Mouse (Mus musculus): ENCODE measurements around the gene Ctu2. TPM values are rescaled to one million over a fixed set of nuclear protein-coding genes. Genes with fewer than 3 reads are reported as not detected.

The Ctu2 gene
- polyA plus RNA-seq, 1 experiment from 2014 or later = 75.7 TPM

- H3K9me3 ChIP-seq (ENCODE audit: control insufficient read depth, low read length) = no peaks in the 10 kb centered on the region
- H3K4me3 ChIP-seq (ENCODE audit: low read depth, low read length) = no peak overlapping the region
- H3K4me1 ChIP-seq (replicated peaks; ENCODE audit: control insufficient read depth, insufficient read depth, low read length) = peaks cover 7% of the 10 kb centered on the region
- H3K9ac ChIP-seq (ENCODE audit: low read length) = no peak overlapping the region
- ATAC-seq (replicated peaks; ENCODE audit: low FRiP score) = no peak
- no peak overlapping the region for H3K27ac ChIP-seq (ENCODE audit: low read depth, low read length)
- no peak for DNase-seq (ENCODE audit: low spot score)
- H3K27me3 ChIP-seq (ENCODE audit: control insufficient read depth, insufficient read depth, low read length) = peaks cover 20% of the 10 kb centered on the region
- H3K4me2 ChIP-seq (ENCODE audit: low read depth, low read length, severe bottlenecking) = no peak overlapping the region
- 75% methylated on average over 7 of the region's 7 CpGs for WGBS
- no peaks in the 10 kb centered on the region for H3K36me3 ChIP-seq (ENCODE audit: control insufficient read depth, insufficient read depth, low read length)
Measured at GRCm38 (mm10) chr8:122464985-122465384, 11.0 kb upstream of the Ctu2 start.

GRCm38 (mm10) chr8:122467816-122468215 lies 8.1 kb upstream of the Ctu2 start:
- Histone ChIP-seq H3K9ac (ENCODE audit: low read length) (no peak overlapping the region), H3K4me2 (ENCODE audit: low read depth, low read length, severe bottlenecking) (no peak overlapping the region), H3K4me3 (ENCODE audit: low read depth, low read length) (no peak overlapping the region), H3K4me1 (replicated peaks; ENCODE audit: control insufficient read depth, insufficient read depth, low read length) (no peaks in the 10 kb centered on the region), H3K27ac (ENCODE audit: low read depth, low read length) (no peak overlapping the region), H3K36me3 (ENCODE audit: control insufficient read depth, insufficient read depth, low read length) (no peaks in the 10 kb centered on the region), H3K9me3 (ENCODE audit: control insufficient read depth, low read length) (no peaks in the 10 kb centered on the region), H3K27me3 (ENCODE audit: control insufficient read depth, insufficient read depth, low read length) (no peaks in the 10 kb centered on the region)
- WGBS = 90% methylated on average over 13 of the region's 13 CpGs
- no peak for ATAC-seq (replicated peaks; ENCODE audit: low FRiP score)
- DNase-seq (ENCODE audit: low spot score) = no peak

- H3K4me1 ChIP-seq (replicated peaks; ENCODE audit: control insufficient read depth, insufficient read depth, low read length) = no peaks in the 10 kb centered on the region
- H3K9ac ChIP-seq (ENCODE audit: low read length) = no peak overlapping the region
- 80% methylated on average over 6 of the region's 6 CpGs for WGBS
- no peak for DNase-seq (ENCODE audit: low spot score)
- H3K27ac ChIP-seq (ENCODE audit: low read depth, low read length) = no peak overlapping the region
- no peaks in the 10 kb centered on the region for H3K27me3 ChIP-seq (ENCODE audit: control insufficient read depth, insufficient read depth, low read length)
- H3K4me3 ChIP-seq (ENCODE audit: low read depth, low read length) = no peak overlapping the region
- no peaks in the 10 kb centered on the region for H3K9me3 ChIP-seq (ENCODE audit: control insufficient read depth, low read length)
- ATAC-seq (replicated peaks; ENCODE audit: low FRiP score) = no peak
- H3K4me2 ChIP-seq (ENCODE audit: low read depth, low read length, severe bottlenecking) = no peak overlapping the region
- H3K36me3 ChIP-seq (ENCODE audit: control insufficient read depth, insufficient read depth, low read length) = no peaks in the 10 kb centered on the region
Measured at GRCm38 (mm10) chr8:122469407-122469806, 6.5 kb upstream of the Ctu2 start.

GRCm38 (mm10) chr8:122469965-122470364 lies 6.0 kb upstream of the Ctu2 start:
- Histone ChIP-seq H3K36me3 (ENCODE audit: control insufficient read depth, insufficient read depth, low read length) (no peaks in the 10 kb centered on the region), H3K4me3 (ENCODE audit: low read depth, low read length) (no peak overlapping the region), H3K27me3 (ENCODE audit: control insufficient read depth, insufficient read depth, low read length) (no peaks in the 10 kb centered on the region), H3K9me3 (ENCODE audit: control insufficient read depth, low read length) (no peaks in the 10 kb centered on the region), H3K9ac (ENCODE audit: low read length) (no peak overlapping the region), H3K27ac (ENCODE audit: low read depth, low read length) (no peak overlapping the region), H3K4me1 (replicated peaks; ENCODE audit: control insufficient read depth, insufficient read depth, low read length) (peaks cover 5% of the 10 kb centered on the region), H3K4me2 (ENCODE audit: low read depth, low read length, severe bottlenecking) (no peak overlapping the region)
- ATAC-seq (replicated peaks; ENCODE audit: low FRiP score) = no peak
- WGBS = 87% methylated on average over 10 of the region's 10 CpGs
- DNase-seq (ENCODE audit: low spot score) = no peak

- 86% methylated on average over 5 of the region's 5 CpGs for WGBS
- no peaks in the 10 kb centered on the region for H3K36me3 ChIP-seq (ENCODE audit: control insufficient read depth, insufficient read depth, low read length)
- no peak for DNase-seq (ENCODE audit: low spot score)
Measured at GRCm38 (mm10) chr8:122470691-122471090, 5.3 kb upstream of the Ctu2 start.

GRCm38 (mm10) chr8:122473911-122474421 lies 2.0 kb upstream of the Ctu2 start:
- Histone ChIP-seq H3K27ac (ENCODE audit: low read depth, low read length) (no peak overlapping the region), H3K27me3 (ENCODE audit: control insufficient read depth, insufficient read depth, low read length) (no peaks in the 10 kb centered on the region), H3K9me3 (ENCODE audit: control insufficient read depth, low read length) (no peaks in the 10 kb centered on the region), H3K4me2 (ENCODE audit: low read depth, low read length, severe bottlenecking) (no peak overlapping the region), H3K4me3 (ENCODE audit: low read depth, low read length) (no peak overlapping the region), H3K4me1 (replicated peaks; ENCODE audit: control insufficient read depth, insufficient read depth, low read length) (peaks cover 10% of the 10 kb centered on the region), H3K9ac (ENCODE audit: low read length) (no peak overlapping the region), H3K36me3 (ENCODE audit: control insufficient read depth, insufficient read depth, low read length) (no peaks in the 10 kb centered on the region; the same call in 1 of the 2 replicates)
- DNase-seq (ENCODE audit: low spot score) (no peak), ATAC-seq (replicated peaks; ENCODE audit: low FRiP score) (no peak)
- 88% methylated on average over 8 of the region's 8 CpGs for WGBS

More at GRCm38 (mm10) chr8:122470691-122471090, 5.3 kb upstream of the Ctu2 start:
- H3K4me3 ChIP-seq (ENCODE audit: low read depth, low read length) = no peak overlapping the region
- H3K4me2 ChIP-seq (ENCODE audit: low read depth, low read length, severe bottlenecking) = no peak overlapping the region
- no peaks in the 10 kb centered on the region for H3K9me3 ChIP-seq (ENCODE audit: control insufficient read depth, low read length)
- H3K4me1 ChIP-seq (replicated peaks; ENCODE audit: control insufficient read depth, insufficient read depth, low read length) = peaks cover 7% of the 10 kb centered on the region
- H3K27me3 ChIP-seq (ENCODE audit: control insufficient read depth, insufficient read depth, low read length) = no peaks in the 10 kb centered on the region
- no peak for ATAC-seq (replicated peaks; ENCODE audit: low FRiP score)
- no peak overlapping the region for H3K27ac ChIP-seq (ENCODE audit: low read depth, low read length)
- no peak overlapping the region for H3K9ac ChIP-seq (ENCODE audit: low read length)

GRCm38 (mm10) chr8:122474951-122475560 lies 887 bp upstream of the Ctu2 start:
- Histone ChIP-seq H3K9me3 (ENCODE audit: control insufficient read depth, low read length) (no peaks in the 10 kb centered on the region), H3K4me3 (ENCODE audit: low read depth, low read length) (peak overlapping the region; percentile 99), H3K27me3 (ENCODE audit: control insufficient read depth, insufficient read depth, low read length) (no peaks in the 10 kb centered on the region), H3K27ac (ENCODE audit: low read depth, low read length) (no peak overlapping the region), H3K36me3 (ENCODE audit: control insufficient read depth, insufficient read depth, low read length) (no peaks in the 10 kb centered on the region; the same call in 1 of the 2 replicates), H3K4me2 (ENCODE audit: low read depth, low read length, severe bottlenecking) (peak overlapping the region; percentile 74), H3K4me1 (replicated peaks; ENCODE audit: control insufficient read depth, insufficient read depth, low read length) (peaks cover 10% of the 10 kb centered on the region), H3K9ac (ENCODE audit: low read length) (peak overlapping the region; percentile 90)
- ATAC-seq (replicated peaks; ENCODE audit: low FRiP score) (0 out of 2 replicates have a peak, but pooled peaks have one; percentile 11), DNase-seq (ENCODE audit: low spot score) (no peak)
- 19% methylated on average over 16 of the region's 16 CpGs for WGBS

- DNase-seq (ENCODE audit: low spot score) = no peak
- no peak overlapping the region for H3K4me2 ChIP-seq (ENCODE audit: low read depth, low read length, severe bottlenecking)
- no peak for ATAC-seq (replicated peaks; ENCODE audit: low FRiP score)
Measured at GRCm38 (mm10) chr8:122482448-122482847, 6.5 kb downstream of the Ctu2 start.

GRCm38 (mm10) chr8:122483877-122484276 lies 7.9 kb downstream of the Ctu2 start:
- H3K27ac ChIP-seq (ENCODE audit: low read depth, low read length) = no peak overlapping the region
- WGBS = 96% methylated on average over 7 of the region's 7 CpGs
- no peaks in the 10 kb centered on the region for H3K9me3 ChIP-seq (ENCODE audit: control insufficient read depth, low read length)
- H3K27me3 ChIP-seq (ENCODE audit: control insufficient read depth, insufficient read depth, low read length) = no peaks in the 10 kb centered on the region
- H3K4me2 ChIP-seq (ENCODE audit: low read depth, low read length, severe bottlenecking) = no peak overlapping the region
- no peaks in the 10 kb centered on the region for H3K4me1 ChIP-seq (replicated peaks; ENCODE audit: control insufficient read depth, insufficient read depth, low read length)
- no peak overlapping the region for H3K9ac ChIP-seq (ENCODE audit: low read length)
- no peak overlapping the region for H3K4me3 ChIP-seq (ENCODE audit: low read depth, low read length)
- H3K36me3 ChIP-seq (ENCODE audit: control insufficient read depth, insufficient read depth, low read length) = peaks cover 9% of the 10 kb centered on the region
- DNase-seq (ENCODE audit: low spot score) (no peak), ATAC-seq (replicated peaks; ENCODE audit: low FRiP score) (no peak)

More at GRCm38 (mm10) chr8:122482448-122482847, 6.5 kb downstream of the Ctu2 start:
- Histone ChIP-seq H3K4me3 (ENCODE audit: low read depth, low read length) (no peak overlapping the region), H3K9ac (ENCODE audit: low read length) (no peak overlapping the region), H3K36me3 (ENCODE audit: control insufficient read depth, insufficient read depth, low read length) (peaks cover 9% of the 10 kb centered on the region), H3K27me3 (ENCODE audit: control insufficient read depth, insufficient read depth, low read length) (no peaks in the 10 kb centered on the region), H3K27ac (ENCODE audit: low read depth, low read length) (no peak overlapping the region), H3K4me1 (replicated peaks; ENCODE audit: control insufficient read depth, insufficient read depth, low read length) (no peaks in the 10 kb centered on the region), H3K9me3 (ENCODE audit: control insufficient read depth, low read length) (no peaks in the 10 kb centered on the region)
- 96% methylated on average over 8 of the region's 8 CpGs for WGBS

Measured in forebrain, embryonic 11.5 days (tissue).